Mouse (Mus musculus) G1E (cell line): Measurements from ENCODE around the gene Ccnb3.

Experiments
- CTCF ChIP-seq: IDR thresholded peaks from 2 replicates; pipeline ENCODE4 v1.5.1; 2012; ENCODE audit warnings: low read depth, low read length, inconsistent platforms, mixed read lengths
- GATA1 ChIP-seq: IDR thresholded peaks from 2 replicates; pipeline ENCODE4 v1.6.1; 2012; ENCODE audit warnings: borderline replicate concordance, low read length, inconsistent platforms, mixed read lengths
- POLR2AphosphoS5 ChIP-seq: IDR thresholded peaks from 2 replicates; pipeline ENCODE4 v1.6.1; 2012; ENCODE audit warnings: low read depth, low read length, inconsistent platforms; ENCODE audit not compliant: insufficient replicate concordance

GRCm38 (mm10) chrX:6968598-6968997, 72.8 kb downstream of the Ccnb3 start:
- TF ChIP-seq CTCF, result no peak
- TF ChIP-seq POLR2AphosphoS5, result no peak
- TF ChIP-seq GATA1, result no peak
